Mouse (Mus musculus): ENCODE measurements around the gene Pm20d1.
A peak's percentile ranks its signal among the peaks of the same experiment; 100 is the strongest.

The Pm20d1 gene

GRCm38 (mm10) chr1:131797202-131797909 lies at the start of gene Pm20d1:
Gene Pm20d1, plus strand, starts transcription at chr1:131797381.
- peak; percentile 56 to 65 for DNase-seq

DNA sequence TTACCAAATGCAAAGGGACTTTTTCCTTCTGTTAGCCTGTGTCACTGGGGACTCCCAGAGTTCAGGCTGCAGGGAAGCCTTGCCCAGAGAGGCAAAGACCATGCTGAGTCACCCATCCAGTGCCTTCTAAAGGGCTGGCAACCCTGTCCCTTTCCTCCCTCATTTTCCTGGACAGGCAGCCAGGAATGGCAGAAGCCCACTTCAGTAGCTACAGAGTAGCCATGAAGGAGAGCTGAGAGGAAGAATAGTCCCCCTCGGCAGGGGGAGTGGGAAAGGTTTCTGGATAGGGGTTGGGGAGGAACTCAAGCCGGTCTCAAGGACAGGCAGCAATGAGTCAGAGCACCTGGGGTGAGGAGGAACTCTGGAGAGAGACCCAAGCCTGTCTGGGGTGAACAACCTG lies 49.4 kb upstream of the Pm20d1 start:
- no peak for DNase-seq

GRCm38 (mm10) chr1:131748636-131749035 lies 48.5 kb upstream of the Pm20d1 start:
- DNase-seq, result no peak

GRCm38 (mm10) chr1:131749706-131750545 lies 47.3 kb upstream of the Pm20d1 start:
- DNase-seq, result peak; percentile 55 to 74

DNA sequence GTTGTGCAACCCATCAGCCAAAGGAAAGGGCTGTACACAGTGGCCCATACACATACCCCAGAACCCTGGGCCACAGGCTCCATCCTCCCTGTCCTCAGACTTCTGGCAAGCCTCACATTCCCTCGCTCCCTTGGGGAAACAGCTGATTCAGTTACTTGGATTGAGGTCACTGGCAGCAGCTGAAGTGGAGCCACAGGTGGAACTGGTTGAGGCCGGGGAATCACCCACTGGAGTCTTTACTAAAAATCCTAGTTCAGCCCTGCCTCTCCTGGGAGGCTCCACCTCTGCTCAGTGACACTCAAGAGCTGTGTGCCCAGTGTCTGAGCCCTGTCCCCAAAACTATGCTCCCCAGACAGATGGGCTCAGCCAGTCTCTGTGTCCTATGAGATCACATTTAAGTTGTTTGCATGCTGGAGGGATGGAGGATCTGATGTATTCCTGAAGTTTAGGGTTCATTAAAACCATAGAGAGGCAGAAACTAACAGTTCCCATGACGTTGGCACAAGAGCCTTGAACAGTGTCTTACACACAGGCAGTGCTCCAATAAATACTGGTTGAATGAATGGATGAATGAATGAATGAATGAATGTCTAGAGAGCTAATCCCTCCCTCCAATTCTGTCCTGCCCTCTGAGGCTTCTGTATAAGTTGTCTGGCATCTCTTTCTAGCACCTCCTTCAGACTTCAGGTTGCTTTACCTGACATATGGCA lies 45.8 kb upstream of the Pm20d1 start:
- peak in 1 of 2 experiments; percentile 65 for DNase-seq

- DNase-seq, result peak in 1 of 2 experiments; percentile 37
These were observed 45.3 kb upstream of the Pm20d1 start for GRCm38 (mm10) chr1:131751891-131752311.

DNA sequence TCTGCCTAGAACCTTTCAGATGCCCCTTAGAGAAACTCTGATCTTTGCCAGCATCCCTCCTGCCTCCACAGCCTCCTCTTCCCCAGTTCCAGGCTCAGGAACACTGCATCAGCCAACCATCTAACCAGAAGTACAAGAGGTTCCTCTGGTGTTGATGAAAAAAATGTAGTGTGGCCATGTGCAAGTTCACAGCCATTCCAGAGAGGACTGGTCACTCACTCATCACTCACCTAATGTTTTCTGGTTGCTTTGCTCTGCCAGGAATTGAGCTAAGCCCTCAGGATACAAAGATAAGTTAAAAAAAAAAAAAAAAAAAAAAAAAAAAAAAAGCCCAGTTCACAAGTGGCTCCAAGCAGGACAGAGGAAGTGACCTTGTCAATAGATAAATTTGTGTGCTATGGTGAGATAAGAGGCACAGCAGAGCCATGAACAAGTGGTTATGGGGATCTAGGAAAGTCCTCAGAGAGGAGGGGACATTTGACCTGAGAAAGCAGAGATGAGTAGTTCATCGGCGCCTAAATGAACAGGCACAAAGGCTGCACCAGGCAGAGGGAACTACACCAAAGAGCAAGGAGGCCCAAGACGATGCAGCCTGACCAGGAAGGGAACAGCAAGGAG lies 42.9 kb upstream of the Pm20d1 start:
- DNase-seq, result no peak

DNA sequence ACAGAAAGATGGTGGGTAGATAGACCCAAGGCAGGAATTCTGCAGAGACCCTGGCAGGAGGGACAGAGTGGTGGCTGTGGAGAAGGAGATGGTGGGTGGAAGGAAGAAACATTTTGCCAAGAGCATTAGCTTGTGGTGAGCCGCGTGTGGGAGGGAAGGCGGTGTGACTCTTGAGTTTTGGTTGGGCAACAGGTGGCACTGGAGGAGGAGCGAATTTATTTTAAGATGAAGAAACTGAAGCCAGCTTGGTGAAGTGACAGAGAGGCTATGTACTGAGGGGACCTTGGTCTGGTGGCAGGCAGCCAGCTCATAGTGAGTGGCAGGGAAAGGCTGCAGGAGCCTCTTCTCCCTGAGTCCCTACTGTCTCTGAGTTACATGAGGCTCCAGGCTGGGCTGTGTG lies 42.3 kb upstream of the Pm20d1 start:
- peak; percentile 59 to 64 for DNase-seq

- DNase-seq, result peak in 1 of 2 experiments; percentile 13
These were observed 40.0 kb upstream of the Pm20d1 start for GRCm38 (mm10) chr1:131757211-131757610.

DNA sequence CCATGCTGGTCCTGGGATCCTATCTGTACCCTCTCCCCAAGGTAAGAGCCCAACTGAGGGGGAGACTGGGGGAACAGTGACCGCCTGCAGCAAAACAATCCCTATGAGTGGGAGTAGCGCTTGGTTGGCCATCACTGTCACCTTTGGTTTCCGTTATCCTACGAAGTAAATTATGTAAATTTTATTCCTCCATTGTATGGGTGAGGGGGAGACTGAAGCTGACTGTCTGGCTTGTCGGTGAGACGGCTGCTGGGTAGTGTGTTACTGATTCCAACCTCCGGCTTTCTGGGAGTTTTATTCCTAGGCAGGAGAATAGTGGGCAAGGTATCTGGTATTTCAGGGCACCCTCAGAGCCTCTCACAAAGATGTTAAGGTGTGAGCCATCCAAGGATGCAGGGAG lies 38.4 kb upstream of the Pm20d1 start:
- DNase-seq, result no peak

DNA sequence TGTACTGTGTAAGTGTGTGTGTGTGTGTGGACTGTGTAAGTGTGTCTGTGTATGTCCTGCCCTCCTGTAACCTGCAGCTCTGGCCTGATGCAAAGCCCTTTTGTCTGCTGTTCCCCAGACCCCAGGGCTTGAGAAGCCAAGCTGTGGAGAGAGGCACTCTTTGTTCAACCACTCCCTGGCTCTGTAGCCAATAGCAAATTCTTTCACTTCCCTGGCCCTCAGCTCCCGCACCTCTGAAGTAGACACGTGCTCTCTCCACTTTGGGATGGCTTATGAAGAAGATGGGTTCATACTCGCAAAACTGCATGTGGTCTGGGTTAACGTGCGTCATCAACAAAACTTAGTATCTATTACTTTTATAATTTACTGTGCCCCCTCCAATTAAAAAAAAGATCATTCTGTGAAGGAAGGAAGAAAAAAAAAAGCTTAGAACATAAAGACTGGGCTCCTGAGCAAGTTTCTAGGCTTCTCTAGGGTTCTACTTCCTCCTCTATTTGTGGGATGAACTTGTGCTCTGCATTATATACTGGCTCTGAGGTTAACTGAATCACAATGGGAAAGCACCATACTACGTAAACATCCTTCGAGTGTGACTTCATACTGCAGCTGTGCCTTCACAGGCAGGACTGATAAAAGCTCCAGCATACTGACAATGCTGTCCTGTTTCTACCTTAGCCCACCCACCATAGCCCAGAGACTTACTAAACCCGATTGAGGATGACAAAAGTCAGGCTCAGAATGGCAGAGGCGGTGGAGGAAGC lies 37.3 kb upstream of the Pm20d1 start:
- peak in 1 of 2 experiments; percentile 34 for DNase-seq

- DNase-seq, result no peak
These were observed 36.8 kb upstream of the Pm20d1 start for GRCm38 (mm10) chr1:131760428-131760820.

DNA sequence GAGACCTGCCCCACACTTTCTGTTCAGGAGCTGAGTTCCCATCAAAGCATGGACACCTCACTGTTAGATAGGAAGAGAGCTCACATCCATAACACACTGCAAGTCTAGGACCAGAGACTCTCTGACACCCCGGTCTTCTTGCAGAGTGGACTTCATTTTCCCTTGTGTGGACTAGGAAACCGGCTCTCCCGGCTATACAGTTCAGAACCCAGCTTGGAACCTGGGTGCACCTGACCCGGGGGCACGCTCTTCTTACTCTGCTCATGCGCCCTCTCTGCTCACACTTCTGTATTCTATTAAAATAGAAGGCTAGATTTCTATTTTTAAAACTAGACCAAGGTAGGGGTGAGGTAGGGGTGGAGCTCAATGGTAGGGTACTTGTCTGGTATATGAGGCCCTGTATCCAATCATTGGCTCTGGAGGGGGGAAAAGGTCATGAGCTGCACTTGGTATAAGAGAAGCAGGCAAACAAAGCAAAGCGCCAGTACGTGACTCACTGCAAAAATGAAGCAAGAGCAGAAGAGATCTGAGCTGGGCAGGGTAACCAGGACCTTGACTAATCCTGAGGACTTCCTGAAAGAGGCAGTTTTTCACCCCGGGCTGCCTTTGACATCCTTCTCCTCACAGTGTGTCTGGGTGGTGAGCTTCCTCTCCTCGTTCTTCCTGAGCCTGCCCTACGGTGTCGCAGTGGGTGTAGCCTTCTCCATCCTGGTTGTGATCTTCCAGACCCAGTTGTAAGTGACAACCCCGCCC lies 35.9 kb upstream of the Pm20d1 start:
- peak; percentile 51 to 59 for DNase-seq

DNA sequence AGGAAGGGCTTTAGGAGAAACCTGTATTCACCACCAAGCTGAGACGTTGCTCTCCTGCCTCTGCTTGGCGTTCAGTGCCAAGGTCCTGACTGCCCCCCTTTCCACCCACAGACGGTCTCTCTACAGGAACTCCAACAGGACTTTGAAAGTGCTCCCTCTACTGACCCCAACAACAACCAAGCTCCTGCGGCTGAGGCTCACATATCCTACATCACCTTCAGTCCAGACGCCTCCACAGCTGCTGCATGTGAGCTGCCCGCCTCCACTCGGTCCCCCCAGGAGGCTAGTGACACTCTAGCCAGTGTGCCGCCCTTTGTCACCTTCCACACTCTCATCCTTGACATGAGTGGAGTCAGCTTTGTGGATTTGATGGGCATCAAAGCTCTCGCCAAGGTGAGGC lies 33.5 kb upstream of the Pm20d1 start:
- peak in 1 of 2 experiments; percentile 12 for DNase-seq

- DNase-seq, result peak; percentile 73 to 91
These were observed 32.4 kb upstream of the Pm20d1 start for GRCm38 (mm10) chr1:131764581-131765338.

DNA sequence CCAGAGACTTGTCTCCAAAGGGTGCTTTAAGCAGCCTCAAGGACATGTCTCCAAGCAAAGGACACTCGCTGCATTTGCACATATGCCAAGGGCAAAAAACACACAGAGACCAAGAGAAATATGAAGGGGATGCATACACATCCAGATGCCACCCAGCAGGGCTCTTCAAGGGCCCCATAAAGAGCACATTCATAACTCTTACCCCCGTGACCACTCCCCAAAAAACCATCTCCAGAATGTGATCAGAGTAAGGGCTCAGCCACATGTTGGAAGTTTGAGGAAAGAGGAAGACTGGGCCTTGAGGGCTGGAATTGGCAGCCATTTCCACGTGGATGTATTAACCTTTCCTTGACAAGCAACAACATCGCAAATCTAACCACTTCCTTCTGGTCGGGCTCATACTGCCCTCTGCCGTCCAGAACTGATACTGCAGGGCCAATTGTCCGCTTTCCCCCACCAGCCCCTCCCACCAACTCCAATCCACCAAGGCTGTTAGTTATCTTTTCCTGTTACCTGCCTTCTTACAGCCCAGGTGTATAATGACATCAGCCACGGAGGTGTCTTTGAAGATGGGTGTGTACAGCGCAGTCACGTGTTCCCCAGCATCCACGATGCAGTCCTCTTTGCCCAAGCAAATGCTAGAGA lies 31.7 kb upstream of the Pm20d1 start:
- peak; percentile 82 to 89 for DNase-seq

DNA sequence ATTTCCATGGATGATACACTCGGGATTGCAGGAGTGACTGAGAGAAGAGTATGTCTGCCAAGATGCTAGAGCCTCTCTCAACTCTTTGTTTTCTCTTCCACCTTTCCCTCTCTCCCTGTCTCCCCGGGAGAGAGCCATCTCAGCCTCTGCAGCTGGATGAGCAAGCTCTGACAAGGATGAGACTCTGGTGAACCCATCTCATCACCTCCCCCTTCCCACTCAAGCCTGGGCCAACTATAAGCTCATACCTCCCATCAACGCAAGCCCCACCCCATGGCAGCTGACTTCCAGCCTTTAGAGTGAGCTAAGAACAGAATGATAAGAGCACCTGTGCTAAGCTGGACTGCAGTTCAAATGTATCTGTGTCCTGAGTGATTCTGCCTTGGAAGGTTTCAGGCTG lies 27.9 kb upstream of the Pm20d1 start:
- no peak for DNase-seq

GRCm38 (mm10) chr1:131770656-131771055 lies 26.5 kb upstream of the Pm20d1 start:
- DNase-seq, result peak in 1 of 2 experiments; percentile 53

GRCm38 (mm10) chr1:131771440-131771839 lies 25.7 kb upstream of the Pm20d1 start:
- no peak for DNase-seq

DNA sequence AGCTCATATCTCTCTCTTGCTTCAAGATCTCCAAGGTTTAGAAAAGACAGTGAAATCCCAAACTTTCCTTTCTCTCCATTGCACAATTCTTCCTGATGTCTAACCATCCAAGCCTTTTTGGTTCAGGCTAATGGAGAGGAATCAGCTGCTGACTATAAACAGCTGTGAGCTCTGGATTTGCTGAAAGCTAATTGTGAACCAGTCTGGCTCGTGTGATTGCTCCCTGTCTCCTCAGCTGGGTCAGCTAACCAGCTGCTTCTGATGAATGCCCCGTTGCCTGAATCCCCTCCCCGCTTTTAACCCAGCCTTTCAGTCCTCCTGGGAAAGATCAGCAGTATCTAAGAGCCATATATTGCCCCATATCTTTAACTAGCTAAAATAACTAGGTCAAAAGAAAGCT lies 2.6 kb upstream of the Pm20d1 start:
- peak; percentile 4 to 38 for DNase-seq

Data from lung, postnatal 4 days (tissue).